Comparison of ENCODE assay signal across 15 mouse cellular contexts in the genomic region with DNA sequence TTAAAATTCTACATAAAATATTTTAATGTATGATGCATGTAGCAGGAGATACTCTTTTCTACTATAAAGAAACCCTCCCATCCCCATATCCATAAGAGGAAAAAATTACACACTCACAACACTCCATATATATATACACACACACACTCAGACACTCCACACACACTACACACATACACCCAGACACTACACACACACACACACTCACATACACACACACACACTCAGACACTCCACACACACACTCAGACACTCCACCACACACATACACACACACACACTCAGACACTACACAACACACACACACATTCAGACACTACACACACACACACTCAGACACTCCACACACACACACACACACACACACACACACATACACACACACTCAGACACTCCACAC.
A peak's percentile ranks its signal among the peaks of the same experiment; 100 is the strongest.
DNase-seq lines count a peak whose midpoint lies in the region; ATAC-seq lines count a peak whose summit lies in the region.
"Had no signal": no experiment of that assay in that cellular context is flagged by ENCODE, and none has a peak within 500 bp of the region (broad histone marks: within the 10 kb centered on the region; RNA-seq: fewer than 3 reads in every experiment).

No protein-coding gene starts in this region.

- H3K27ac ChIP-seq in neural tube, embryonic 11.5 days (ENCODE audit: low read depth, low read length), result peak overlapping the region; percentile 34; the same call in 1 of the 2 replicates
- H3K27ac ChIP-seq in neural tube, embryonic 15.5 days (replicated peaks), result no peak overlapping the region
- H3K27ac ChIP-seq in forebrain, embryonic 14.5 days (ENCODE audit: low read depth, low read length), result peak overlapping the region; percentile 71; the same call in 1 of the 2 replicates
- no peak overlapping the region for H3K27ac ChIP-seq in midbrain, embryonic 11.5 days (ENCODE audit: low read depth, low read length)

- no peak overlapping the region for H3K4me2 ChIP-seq in neural tube, embryonic 11.5 days (ENCODE audit: low read depth)
- H3K4me2 ChIP-seq in neural tube, embryonic 15.5 days, result no peak overlapping the region
- no peak overlapping the region for H3K4me2 ChIP-seq in forebrain, embryonic 14.5 days (ENCODE audit: low read length)
- no peak overlapping the region for H3K4me2 ChIP-seq in midbrain, embryonic 11.5 days
- H3K4me2 ChIP-seq: liver, embryonic 11.5 days had no signal

- no peak for DNase-seq in neural tube, embryonic 11.5 days (ENCODE audit: low spot score)
- DNase-seq in forebrain, embryonic 14.5 days (ENCODE audit: low spot score), result no peak
- DNase-seq in midbrain, embryonic 11.5 days (ENCODE audit: low spot score, missing footprints), result no peak
- DNase-seq in adrenal gland, adult 2 months, result no peak
- no peak for DNase-seq in lung, postnatal 10 days
- DNase-seq: adrenal gland, adult 8-10 months; cerebellum, adult 2 months; layer of hippocampus, adult 9-11 months; left cerebral cortex, postnatal 4 days; thymus, adult 18-20 months had no signal

- H3K4me3 ChIP-seq in neural tube, embryonic 11.5 days (ENCODE audit: low read depth, low read length), result no peak overlapping the region
- H3K4me3 ChIP-seq in neural tube, embryonic 15.5 days (replicated peaks), result no peak overlapping the region
- H3K4me3 ChIP-seq in forebrain, embryonic 14.5 days (ENCODE audit: low read depth, low read length), result no peak overlapping the region
- no peak overlapping the region for H3K4me3 ChIP-seq in midbrain, embryonic 11.5 days (ENCODE audit: low read depth, low read length)
- H3K4me3 ChIP-seq: kidney, embryonic 15.5 days; megakaryocyte, embryonic 14.5 days had no signal

- no peaks in the 10 kb centered on the region for H3K27me3 ChIP-seq in neural tube, embryonic 11.5 days (ENCODE audit: control insufficient read depth, insufficient read depth, low read length)
- H3K27me3 ChIP-seq in neural tube, embryonic 15.5 days (replicated peaks), result no peaks in the 10 kb centered on the region
- no peaks in the 10 kb centered on the region for H3K27me3 ChIP-seq in forebrain, embryonic 14.5 days (replicated peaks; ENCODE audit: control insufficient read depth, insufficient read depth, low read length)
- H3K27me3 ChIP-seq in midbrain, embryonic 11.5 days (ENCODE audit: control insufficient read depth, insufficient read depth, low read length), result no peaks in the 10 kb centered on the region
- H3K27me3 ChIP-seq: kidney, embryonic 15.5 days; megakaryocyte, embryonic 14.5 days had no signal

- 0 out of 2 replicates have a peak, but pooled peaks cover 3% of the 10 kb centered on the region for H3K4me1 ChIP-seq in neural tube, embryonic 11.5 days (ENCODE audit: control insufficient read depth, insufficient read depth, low read length)
- peaks cover 13% of the 10 kb centered on the region; the same call in 1 of the 2 replicates for H3K4me1 ChIP-seq in neural tube, embryonic 15.5 days
- peaks cover 23% of the 10 kb centered on the region; the same call in 1 of the 2 replicates for H3K4me1 ChIP-seq in forebrain, embryonic 14.5 days (ENCODE audit: control insufficient read depth, insufficient read depth, low read length)
- H3K4me1 ChIP-seq in midbrain, embryonic 11.5 days (ENCODE audit: control insufficient read depth, insufficient read depth, low read length), result 0 out of 2 replicates have a peak, but pooled peaks cover 4% of the 10 kb centered on the region
- H3K4me1 ChIP-seq: megakaryocyte, embryonic 14.5 days had no signal

- no peaks in the 10 kb centered on the region for H3K36me3 ChIP-seq in neural tube, embryonic 11.5 days (ENCODE audit: control insufficient read depth, insufficient read depth, low read length)
- H3K36me3 ChIP-seq in neural tube, embryonic 15.5 days, result no peaks in the 10 kb centered on the region
- peaks cover 23% of the 10 kb centered on the region; the same call in 1 of the 2 replicates for H3K36me3 ChIP-seq in forebrain, embryonic 14.5 days (ENCODE audit: control insufficient read depth, insufficient read depth, low read length)
- H3K36me3 ChIP-seq in midbrain, embryonic 11.5 days (ENCODE audit: control insufficient read depth, insufficient read depth, low read length), result no peaks in the 10 kb centered on the region

- no peak; the same call in 1 of the 2 replicates for ATAC-seq in neural tube, embryonic 11.5 days (ENCODE audit: insufficient read depth, low FRiP score, low TSS enrichment)
- no peak for ATAC-seq in neural tube, embryonic 15.5 days (ENCODE audit: low FRiP score)
- peak; percentile 15; the same call in 1 of the 2 replicates for ATAC-seq in forebrain, embryonic 14.5 days
- peak; percentile 53 for ATAC-seq in midbrain, embryonic 11.5 days (ENCODE audit: low FRiP score)
- no peak for ATAC-seq in frontal cortex, adult (ENCODE audit: low TSS enrichment)

- H3K9me3 ChIP-seq in neural tube, embryonic 11.5 days (ENCODE audit: control insufficient read depth, low read length), result no peaks in the 10 kb centered on the region
- H3K9me3 ChIP-seq in neural tube, embryonic 15.5 days (replicated peaks), result no peaks in the 10 kb centered on the region
- H3K9me3 ChIP-seq in forebrain, embryonic 14.5 days (replicated peaks; ENCODE audit: control insufficient read depth, low read length), result no peaks in the 10 kb centered on the region
- H3K9me3 ChIP-seq in midbrain, embryonic 11.5 days (ENCODE audit: control insufficient read depth, low read length), result no peaks in the 10 kb centered on the region
- H3K9me3 ChIP-seq: kidney, embryonic 15.5 days had no signal

- H3K9ac ChIP-seq in neural tube, embryonic 11.5 days (ENCODE audit: low read length), result no peak overlapping the region
- H3K9ac ChIP-seq in neural tube, embryonic 15.5 days (replicated peaks), result no peak overlapping the region
- no peak overlapping the region for H3K9ac ChIP-seq in forebrain, embryonic 14.5 days (ENCODE audit: low read length)
- no peak overlapping the region for H3K9ac ChIP-seq in midbrain, embryonic 11.5 days (ENCODE audit: low read length)
- H3K9ac ChIP-seq: kidney, embryonic 15.5 days had no signal

Comparison
In these comparisons a context has a peak if more than half of its experiments do, and no peak if none do; other contexts are left out.
1. H3K27ac ChIP-seq: peak in neural tube, embryonic 11.5 days (single experiment) and forebrain, embryonic 14.5 days (single experiment); none in neural tube, embryonic 15.5 days (single experiment) and midbrain, embryonic 11.5 days (single experiment).
2. ATAC-seq: peak in forebrain, embryonic 14.5 days (single experiment) and midbrain, embryonic 11.5 days (single experiment); none in neural tube, embryonic 11.5 days (single experiment), neural tube, embryonic 15.5 days (single experiment) and frontal cortex, adult (single experiment).